Mouse (Mus musculus): ENCODE data around the gene Zfp366.

DNA sequence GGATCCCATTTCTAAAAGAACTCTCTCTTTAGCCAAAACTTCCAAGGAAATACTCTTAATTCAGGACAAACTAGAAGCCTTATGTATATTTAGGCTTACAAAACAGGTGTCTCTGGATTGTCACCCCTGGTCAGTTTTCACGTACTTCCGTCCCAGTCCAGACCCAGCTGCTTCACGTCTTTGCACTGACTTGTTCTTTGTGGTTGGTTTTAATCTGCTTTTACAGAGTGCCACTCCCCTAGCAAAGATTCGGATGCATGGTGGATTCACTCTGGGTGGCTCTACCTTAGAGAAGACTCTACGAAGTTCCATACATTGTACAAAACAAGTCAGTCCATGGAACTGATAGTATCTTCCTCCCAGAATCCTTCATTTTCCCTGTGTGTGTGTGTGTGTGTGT lies 25.2 kb downstream of the Zfp366 start:
- TF ChIP-seq CTCF (IDR thresholded peaks at IDR 0.05; ENCODE audit: extremely low read depth, insufficient read length, insufficient replicate concordance, low read depth, low read length) (no peak), POLR2A (IDR thresholded peaks at IDR 0.05; ENCODE audit: low read depth, low read length) (no peak)
